Mouse (Mus musculus) embryonic facial prominence, embryonic 13.5 days (tissue): ENCODE results near the gene P4ha3. TPM values are rescaled to one million over a fixed set of nuclear protein-coding genes. Genes with fewer than 3 reads are reported as not detected.

Experiments used
- ATAC-seq: fragments of 200-750 bp; cut with Nextera tagmentation; 2 replicates; pipeline ENCODE4 v1.8.0; 2017; ENCODE audit warnings: low read depth; ENCODE audit not compliant: insufficient number of reproducible peaks, insufficient read depth, low FRiP score, low TSS enrichment
- H3K27ac ChIP-seq: fragments of 300-500 bp; sonication (generic); 2 replicates; pipeline ENCODE4 v1.5.1; 2015; ENCODE audit warnings: moderate library complexity, mild to moderate bottlenecking, inconsistent platforms
- H3K27me3 ChIP-seq: fragments of 300-500 bp; sonication (generic); 2 replicates; pipeline ENCODE4 v1.6.1; 2015; ENCODE audit warnings: mild to moderate bottlenecking, inconsistent platforms
- H3K36me3 ChIP-seq: fragments of 300-500 bp; sonication (generic); 2 replicates; pipeline ENCODE4 v1.6.1; 2015; ENCODE audit warnings: mild to moderate bottlenecking, inconsistent platforms
- H3K4me1 ChIP-seq: fragments of 300-500 bp; sonication (generic); 2 replicates; pipeline ENCODE4 v1.6.1; 2015; ENCODE audit warnings: inconsistent platforms
- H3K4me2 ChIP-seq: fragments of 300-500 bp; sonication (generic); 2 replicates; pipeline ENCODE4 v1.6.1; 2015; ENCODE audit warnings: moderate library complexity, mild to moderate bottlenecking, inconsistent platforms
- H3K4me3 ChIP-seq: fragments of 300-500 bp; sonication (generic); 2 replicates; pipeline ENCODE4 v1.5.1; 2015; ENCODE audit warnings: mild to moderate bottlenecking, inconsistent platforms
- H3K9ac ChIP-seq: fragments of 300-500 bp; sonication (generic); 2 replicates; pipeline ENCODE4 v1.6.1; 2015; ENCODE audit warnings: mild to moderate bottlenecking, inconsistent platforms
- H3K9me3 ChIP-seq: fragments of 300-500 bp; sonication (generic); 2 replicates; pipeline ENCODE4 v1.6.1; 2016; ENCODE audit warnings: inconsistent platforms
- WGBS: fragments of 180-500 bp; shearing (Covaris S2); methylation state at CpG from one replicate; pipeline ENCODE4 v1.1.7; 2015; ENCODE audit warnings: mixed read lengths; 5-methylcytosine and 5-hydroxymethylcytosine counted together
- polyA plus RNA-seq: library from polyadenylated mRNA; unstranded; fragments of >200 nt; fragmentation: Nextera tagmentation; extraction: Ambion mirVana; gene quantifications from 2 replicates; pipeline ENCODE4 v1.2.1, GENCODE M21; 2015

P4ha3 gene
- polyA plus RNA-seq, 1 experiment from 2014 or later = 23.6 TPM

GRCm38 (mm10) chr7:100335921-100336320 lies 50.6 kb downstream of the P4ha3 start:
- no peak overlapping the region for H3K27ac ChIP-seq
- no peak overlapping the region for H3K4me2 ChIP-seq
- H3K9me3 ChIP-seq = no peaks in the 10 kb centered on the region
- 94% methylated on average over 2 of the region's 2 CpGs for WGBS
- H3K27me3 ChIP-seq = no peaks in the 10 kb centered on the region
- ATAC-seq = no peak
- no peak overlapping the region for H3K4me3 ChIP-seq
- no peak overlapping the region for H3K9ac ChIP-seq
- peaks cover 88% of the 10 kb centered on the region for H3K36me3 ChIP-seq
- H3K4me1 ChIP-seq = no peaks in the 10 kb centered on the region

DNA sequence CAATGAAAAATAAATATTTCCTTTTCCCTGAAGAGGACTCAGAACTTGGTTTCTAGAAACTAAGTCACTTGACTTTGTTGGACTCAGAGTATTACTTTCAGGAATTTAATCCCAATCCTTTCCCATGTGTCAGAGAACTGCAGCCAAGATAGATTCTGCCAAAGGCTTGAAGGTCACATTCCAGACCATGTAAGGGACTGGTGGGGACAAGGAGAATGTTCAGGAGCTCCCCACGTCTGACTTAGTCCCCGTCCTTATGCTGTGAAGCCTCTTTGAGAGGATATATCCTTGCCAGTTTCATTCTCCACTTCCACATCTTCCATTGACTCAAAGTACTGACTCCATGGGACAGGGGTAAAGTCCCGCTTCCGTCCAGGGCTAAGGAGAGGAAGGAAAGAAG lies 69.7 kb downstream of the P4ha3 start:
- H3K4me1 ChIP-seq = no peaks in the 10 kb centered on the region
- H3K9ac ChIP-seq = no peak overlapping the region
- ATAC-seq = no peak
- H3K27me3 ChIP-seq = no peaks in the 10 kb centered on the region
- H3K27ac ChIP-seq = no peak overlapping the region
- no peak overlapping the region for H3K4me3 ChIP-seq
- WGBS = 90% methylated on average over 4 of the region's 4 CpGs
- no peaks in the 10 kb centered on the region for H3K9me3 ChIP-seq
- peaks cover 15% of the 10 kb centered on the region for H3K36me3 ChIP-seq
- H3K4me2 ChIP-seq = no peak overlapping the region

DNA sequence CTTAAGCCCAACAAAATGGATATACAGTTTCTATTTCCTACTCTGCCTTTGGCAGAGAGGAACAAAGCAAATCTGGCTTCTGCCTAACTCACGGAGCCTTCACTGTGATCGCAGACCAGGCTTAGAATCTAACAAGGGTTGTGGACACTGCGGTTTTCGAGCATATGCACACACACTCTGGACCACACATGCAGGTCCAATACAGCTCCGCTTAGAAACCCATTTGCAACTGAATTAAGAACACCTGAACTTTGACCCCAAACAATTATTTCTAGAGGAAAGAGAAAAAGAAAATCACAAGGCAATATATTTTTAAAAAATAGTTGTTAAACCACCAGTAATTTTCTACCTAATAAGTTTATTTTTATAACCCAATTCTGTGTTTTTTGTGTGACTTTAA lies 71.0 kb downstream of the P4ha3 start:
- Histone ChIP-seq H3K9ac (no peak overlapping the region), H3K4me3 (no peak overlapping the region), H3K27me3 (no peaks in the 10 kb centered on the region), H3K4me2 (no peak overlapping the region), H3K27ac (no peak overlapping the region), H3K4me1 (no peaks in the 10 kb centered on the region), H3K36me3 (peaks cover 10% of the 10 kb centered on the region), H3K9me3 (no peaks in the 10 kb centered on the region)
- no peak for ATAC-seq
- WGBS = 87% methylated on average over 5 of the region's 5 CpGs

- Histone ChIP-seq H3K27ac (no peak overlapping the region), H3K9me3 (no peaks in the 10 kb centered on the region), H3K9ac (no peak overlapping the region), H3K4me3 (no peak overlapping the region), H3K4me2 (no peak overlapping the region), H3K36me3 (peaks cover 7% of the 10 kb centered on the region), H3K27me3 (no peaks in the 10 kb centered on the region), H3K4me1 (no peaks in the 10 kb centered on the region)
- WGBS = 94% methylated on average over 1 of the region's 1 CpGs
- ATAC-seq = no peak
Observed at GRCm38 (mm10) chr7:100356768-100357167, 71.4 kb downstream of the P4ha3 start.

DNA sequence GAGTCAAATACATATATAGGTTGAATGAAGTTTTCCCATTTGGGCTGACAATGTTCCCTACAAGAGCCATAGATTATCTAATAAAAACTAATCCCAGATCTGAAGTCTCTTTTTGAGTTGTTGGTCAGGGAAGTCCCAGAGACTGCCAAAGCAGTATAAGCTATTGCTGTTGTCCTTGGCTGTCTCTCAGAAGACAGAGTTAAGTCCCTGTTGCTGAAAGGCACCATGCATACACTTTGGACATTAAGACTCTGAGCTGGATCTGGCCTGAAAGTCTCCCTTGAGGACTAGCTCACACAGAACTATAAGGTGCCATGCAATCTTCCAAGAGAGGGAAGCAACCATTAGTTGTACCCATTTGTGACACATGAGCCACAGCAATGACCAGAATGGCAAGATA lies 72.5 kb downstream of the P4ha3 start:
- Histone ChIP-seq H3K9me3 (no peaks in the 10 kb centered on the region), H3K27me3 (no peaks in the 10 kb centered on the region), H3K36me3 (peaks cover 7% of the 10 kb centered on the region), H3K4me3 (no peak overlapping the region), H3K27ac (no peak overlapping the region), H3K4me1 (no peaks in the 10 kb centered on the region), H3K9ac (no peak overlapping the region), H3K4me2 (no peak overlapping the region)
- no peak for ATAC-seq

DNA sequence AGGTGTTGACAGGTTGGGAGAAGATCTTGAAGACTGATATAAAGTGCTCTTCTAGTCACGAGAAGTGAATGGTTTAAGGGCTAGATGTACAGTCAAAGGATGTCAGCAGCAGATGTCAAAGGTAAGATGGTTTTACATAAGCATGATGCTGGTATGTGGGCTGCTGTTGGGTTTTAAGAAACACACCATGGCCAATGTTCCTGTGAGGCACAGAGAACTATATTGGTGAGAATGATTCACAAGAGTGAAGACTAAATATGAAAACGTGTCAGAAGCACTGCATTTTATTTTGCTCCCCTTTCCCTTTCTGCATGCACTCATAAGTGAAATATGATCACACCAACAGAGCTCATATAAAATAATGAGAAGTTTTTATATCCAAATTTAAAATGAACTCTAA lies 77.8 kb downstream of the P4ha3 start:
- Histone ChIP-seq H3K27ac (no peak overlapping the region), H3K4me2 (no peak overlapping the region), H3K9ac (no peak overlapping the region), H3K36me3 (no peaks in the 10 kb centered on the region), H3K4me3 (no peak overlapping the region), H3K27me3 (no peaks in the 10 kb centered on the region), H3K4me1 (peaks cover 4% of the 10 kb centered on the region; the same call in 1 of the 2 replicates), H3K9me3 (no peaks in the 10 kb centered on the region)
- 82% methylated on average over 2 of the region's 2 CpGs for WGBS
- no peak for ATAC-seq

GRCm38 (mm10) chr7:100364888-100365287 lies 79.6 kb downstream of the P4ha3 start:
- Histone ChIP-seq H3K36me3 (no peaks in the 10 kb centered on the region), H3K9ac (no peak overlapping the region), H3K9me3 (no peaks in the 10 kb centered on the region), H3K4me1 (peaks cover 12% of the 10 kb centered on the region; the same call in 1 of the 2 replicates), H3K27me3 (no peaks in the 10 kb centered on the region), H3K4me3 (no peak overlapping the region), H3K27ac (no peak overlapping the region), H3K4me2 (no peak overlapping the region)
- no peak for ATAC-seq
- WGBS = 35% methylated on average over 6 of the region's 6 CpGs

Other genes starting within 250 kb of the P4ha3 start
- 74.2 and 75.1 TPM in 2 replicates for gene Pold3, start 164.0 kb upstream of the P4ha3 start, polyA plus RNA-seq
- gene Lipt2, start 126.2 kb upstream of the P4ha3 start, polyA plus RNA-seq = 24.0 and 26.8 TPM in 2 replicates
- gene Kcne3, start 109.0 kb upstream of the P4ha3 start, polyA plus RNA-seq = 16.2 and 19.7 TPM in 2 replicates
- gene Pgm2l1, start 58.1 kb upstream of the P4ha3 start, polyA plus RNA-seq = 6.8 and 8.2 TPM in 2 replicates
- gene C2cd3, start 86.7 kb downstream of the P4ha3 start, polyA plus RNA-seq = 30.2 and 32.0 TPM in 2 replicates
- gene Ppme1, start 86.8 kb downstream of the P4ha3 start, polyA plus RNA-seq = 51.7 and 56.0 TPM in 2 replicates
- not detected in 2 replicates for gene Ucp3, start 187.5 kb downstream of the P4ha3 start, polyA plus RNA-seq
- gene Ucp2, start 207.8 kb downstream of the P4ha3 start, polyA plus RNA-seq = 159 and 170 TPM in 2 replicates
- gene Dnajb13, start 229.4 kb downstream of the P4ha3 start, polyA plus RNA-seq = 0.18 and 0.26 TPM in 2 replicates